Mouse (Mus musculus): ENCODE data around the gene Mag.
"Not testable (repeated sequence)": the region's sequence is repeated elsewhere in the genome, so short reads cannot be mapped to it uniquely, and the experiment has no call there.

The Mag gene

GRCm38 (mm10) chr7:30914732-30915131, at the start of gene Mag:
Gene Mag (minus strand): TSS chr7:30914873.
- no peak for DNase-seq (ENCODE audit: low spot score in 2 of 2)

GRCm38 (mm10) chr7:30964366-30964765, 49.7 kb upstream of the Mag start:
- DNase-seq (ENCODE audit: low spot score in 2 of 2) = no peak

DNA sequence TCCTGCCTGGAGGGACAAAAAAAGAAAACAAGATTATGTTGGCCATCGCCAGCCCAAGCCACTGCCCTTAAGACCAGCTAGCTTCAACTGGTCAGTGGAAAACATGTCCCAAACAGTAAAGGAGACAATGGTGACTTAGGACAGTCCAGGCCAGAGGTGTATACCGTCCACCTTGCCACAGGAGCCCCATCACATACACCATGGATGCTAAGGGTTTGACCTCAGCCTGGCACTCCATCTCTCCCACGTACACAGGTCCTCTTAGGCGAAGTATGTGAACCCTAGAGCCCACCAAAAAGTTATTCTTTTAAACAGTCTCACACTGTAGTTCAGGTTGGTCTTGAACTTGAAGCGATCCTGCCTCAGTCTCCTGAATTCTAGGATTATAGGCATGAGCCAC, 48.2 kb upstream of the Mag start:
- DNase-seq (ENCODE audit: low spot score in 2 of 2) = no peak

DNA sequence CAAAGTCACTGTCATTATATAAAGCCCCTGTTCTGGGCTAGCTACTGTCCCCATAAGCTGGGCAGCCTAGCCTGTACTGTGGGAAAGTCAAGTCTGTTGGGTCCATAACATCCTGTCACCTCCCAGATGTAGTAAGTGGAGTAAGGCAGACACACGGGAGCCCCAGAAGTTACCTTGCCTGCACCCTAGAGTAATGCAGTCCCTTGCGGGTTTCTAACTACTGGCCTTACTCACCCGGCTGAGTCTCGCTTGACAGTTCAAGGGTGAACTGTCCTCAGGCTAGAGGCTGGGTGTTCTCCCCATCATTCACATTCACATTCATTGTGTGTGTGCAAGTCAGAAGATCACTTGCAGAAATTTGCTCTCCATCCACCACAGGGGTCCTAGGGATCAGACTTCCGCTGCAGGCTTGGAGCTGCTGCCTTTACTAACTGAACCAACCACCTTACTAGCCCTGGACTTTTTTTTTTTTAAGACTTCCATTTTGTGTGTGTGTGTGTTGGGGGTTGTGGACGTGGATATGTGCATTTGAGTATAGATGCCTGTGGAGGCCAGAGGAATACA, 45.2 kb upstream of the Mag start:
- DNase-seq (ENCODE audit: low spot score in 2 of 2) = no peak

GRCm38 (mm10) chr7:30958866-30959487, 44.3 kb upstream of the Mag start:
- no peak for DNase-seq (ENCODE audit: low spot score in 2 of 2)

- no peak for DNase-seq (ENCODE audit: low spot score in 2 of 2)
Observed at GRCm38 (mm10) chr7:30958109-30958865, 43.6 kb upstream of the Mag start.

- peak; percentile 82 to 84 for DNase-seq (ENCODE audit: low spot score in 2 of 2)
Observed at GRCm38 (mm10) chr7:30957367-30957783, 42.7 kb upstream of the Mag start.

DNA sequence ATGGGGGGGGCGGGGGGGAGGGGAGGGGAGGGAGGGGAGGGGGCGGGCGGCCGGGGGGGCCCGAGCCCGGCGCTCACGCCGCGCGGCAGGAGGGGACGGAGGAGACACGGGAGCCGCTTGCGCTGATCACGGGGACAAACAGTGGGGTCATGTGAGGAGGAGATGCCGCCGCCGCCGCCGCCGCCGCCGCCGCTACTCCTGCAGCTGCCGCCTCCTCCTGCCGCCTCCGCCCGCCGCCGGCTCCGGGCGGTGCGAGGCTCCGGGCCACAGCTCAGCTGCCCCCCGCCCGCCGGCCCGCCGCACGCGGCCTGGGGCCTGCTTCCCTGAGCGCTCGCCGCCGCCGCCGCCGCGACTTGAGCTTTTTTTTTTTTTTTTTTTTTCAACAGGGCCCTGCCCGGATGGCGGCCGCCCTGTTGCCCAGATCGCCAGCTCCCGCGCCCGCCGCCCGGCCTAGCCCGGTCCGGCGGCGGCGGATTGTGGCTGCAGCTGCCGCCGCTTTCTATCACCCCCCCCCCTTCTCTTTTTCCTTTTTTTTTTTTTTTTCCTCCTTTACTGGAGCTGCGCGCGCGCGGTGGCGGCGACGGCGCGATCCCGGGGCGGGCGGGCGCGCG, 42.2 kb upstream of the Mag start, which contains the start of gene Usf2:
Gene Usf2 (minus strand): TSS at position 48 of the 611 bp plus-strand sequence.
- peak; percentile 78 to 84 for DNase-seq (ENCODE audit: low spot score in 2 of 2)

DNA sequence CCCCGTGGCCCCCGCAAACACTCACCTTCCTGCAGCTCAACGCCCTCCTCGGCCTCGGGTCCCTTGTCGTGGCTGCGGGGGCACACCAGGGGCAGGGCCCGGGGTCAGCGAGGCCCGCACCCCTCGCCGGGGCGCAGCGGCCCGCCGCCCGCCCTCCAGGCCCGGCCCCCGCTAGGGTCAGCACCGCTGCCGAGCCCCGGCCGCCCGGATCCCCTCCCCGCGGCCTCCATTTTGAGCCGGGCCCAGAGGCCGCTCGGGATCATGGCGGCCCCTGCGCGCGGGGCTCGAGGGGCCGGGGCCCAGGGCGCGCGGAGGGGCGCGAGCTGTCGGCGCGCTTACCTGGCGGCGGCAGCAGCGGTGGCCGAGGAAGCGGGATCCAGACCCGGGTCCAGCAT, 41.7 kb upstream of the Mag start:
- peak in 1 of 2 experiments; percentile 50 for DNase-seq (ENCODE audit: low spot score in 2 of 2)

DNA sequence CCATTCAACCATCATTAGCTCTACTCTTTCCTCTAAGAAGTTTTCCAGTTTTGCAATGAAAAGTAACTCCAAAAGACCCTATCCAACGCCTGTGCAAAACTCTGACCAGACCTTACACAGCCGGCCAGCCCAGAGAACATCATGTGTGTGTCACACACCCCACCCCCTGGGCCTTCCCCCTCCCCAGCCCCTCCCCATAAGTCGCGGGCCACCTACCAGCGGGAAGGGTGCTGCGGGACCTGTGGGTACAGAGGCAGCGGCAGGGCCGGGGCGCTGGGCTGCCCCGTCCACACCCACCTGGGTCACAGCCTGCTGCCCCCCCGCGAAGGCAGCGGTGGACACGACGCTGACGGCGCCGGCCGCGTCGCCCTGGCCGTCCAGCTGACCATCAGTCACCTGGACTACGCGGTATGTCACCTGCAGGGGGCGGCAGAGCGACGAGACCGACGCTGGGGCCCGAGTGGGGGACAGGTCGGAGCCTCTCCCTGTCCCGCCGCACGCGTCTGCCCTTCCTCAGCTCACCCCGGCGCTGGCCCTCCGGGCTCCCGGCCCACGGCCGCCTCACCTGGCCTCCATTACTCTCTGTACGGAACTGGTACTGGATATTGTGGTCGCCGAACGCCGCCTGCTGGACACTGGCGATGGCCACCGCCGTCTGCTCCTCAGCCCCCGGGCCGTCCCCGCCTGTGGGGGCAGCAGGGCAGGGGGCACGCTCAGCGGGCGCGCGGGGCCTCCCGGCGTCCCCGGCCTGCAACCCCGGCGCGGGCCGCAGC, 41.1 kb upstream of the Mag start:
- peak; percentile 78 to 82 for DNase-seq (ENCODE audit: low spot score in 2 of 2)

DNA sequence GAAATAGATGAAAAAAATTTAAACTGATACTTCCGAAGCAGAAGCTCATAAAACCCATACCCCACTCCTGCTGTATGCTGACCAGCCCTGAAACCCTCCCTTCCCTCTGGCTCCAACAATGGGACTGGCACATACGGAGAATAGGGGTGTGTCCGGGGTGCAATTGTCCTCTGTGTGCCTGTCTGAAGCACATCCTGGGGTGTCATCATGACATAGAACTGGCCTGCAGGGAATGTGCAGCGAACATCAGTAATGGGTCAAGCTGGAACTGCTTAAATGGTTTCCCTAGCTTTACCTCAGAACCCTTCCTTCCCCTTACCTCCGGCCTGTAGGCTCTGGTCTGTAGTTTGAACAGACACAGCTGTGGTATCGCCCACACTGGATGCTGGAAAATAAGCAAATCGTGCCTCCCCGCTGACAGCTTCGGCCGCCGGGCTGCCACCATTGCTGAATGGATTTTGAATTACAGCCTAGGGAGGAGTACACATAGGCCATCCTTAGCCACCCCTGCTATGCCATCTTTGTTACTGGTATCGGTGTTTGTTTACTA, 40.4 kb upstream of the Mag start:
- DNase-seq (ENCODE audit: low spot score in 2 of 2) = no peak

DNA sequence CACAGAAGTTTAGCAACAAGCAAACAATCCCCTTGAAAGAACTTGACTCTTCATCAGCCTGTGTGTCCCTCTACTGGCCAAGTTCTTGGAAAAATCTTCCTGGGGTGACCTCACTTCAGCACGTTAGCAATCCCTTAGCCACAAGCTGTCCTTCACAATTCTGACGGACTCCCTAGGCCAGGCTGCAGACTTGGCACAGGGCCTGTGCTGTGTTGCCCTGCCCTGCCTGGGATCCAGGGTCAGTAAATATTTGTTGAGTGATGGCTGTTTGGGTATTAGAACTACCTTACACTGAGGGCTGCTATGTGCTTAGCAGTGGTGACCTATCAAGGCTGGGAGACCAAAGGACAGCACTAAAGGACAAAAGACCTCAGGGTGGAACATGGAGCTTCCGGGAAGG, 39.4 kb upstream of the Mag start:
- DNase-seq (ENCODE audit: low spot score in 2 of 2) = no peak

GRCm38 (mm10) chr7:30953459-30953858, 38.8 kb upstream of the Mag start:
- DNase-seq (ENCODE audit: low spot score in 2 of 2) = no peak

- no peak for DNase-seq (ENCODE audit: low spot score in 2 of 2)
Observed at GRCm38 (mm10) chr7:30952441-30953265, 38.0 kb upstream of the Mag start.

GRCm38 (mm10) chr7:30949902-30950301, 35.2 kb upstream of the Mag start:
- not testable (repeated sequence) for DNase-seq (ENCODE audit: low spot score in 2 of 2)

GRCm38 (mm10) chr7:30945876-30946275, 31.2 kb upstream of the Mag start:
- DNase-seq (ENCODE audit: low spot score in 2 of 2) = no peak

DNA sequence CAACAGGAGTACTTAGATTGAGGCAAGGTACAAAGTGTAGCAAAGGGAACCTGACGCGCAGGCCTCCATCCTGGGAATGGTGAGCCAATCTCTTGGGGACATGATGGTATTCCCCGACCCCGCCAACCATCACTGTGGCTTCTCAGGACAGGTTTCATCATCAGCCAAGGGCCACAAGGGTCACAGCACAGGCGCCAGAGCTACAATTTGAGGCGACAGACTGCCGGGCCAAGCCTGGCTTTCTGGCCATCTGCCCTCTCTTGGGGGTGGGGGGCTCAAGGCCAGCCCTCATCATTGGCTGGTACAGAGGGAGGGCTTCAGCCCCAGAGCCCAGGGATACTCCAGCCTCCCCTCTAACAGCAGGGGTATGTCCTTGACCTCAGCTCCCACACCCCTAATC, 30.8 kb upstream of the Mag start:
- DNase-seq (ENCODE audit: low spot score in 2 of 2) = not testable (repeated sequence)

DNA sequence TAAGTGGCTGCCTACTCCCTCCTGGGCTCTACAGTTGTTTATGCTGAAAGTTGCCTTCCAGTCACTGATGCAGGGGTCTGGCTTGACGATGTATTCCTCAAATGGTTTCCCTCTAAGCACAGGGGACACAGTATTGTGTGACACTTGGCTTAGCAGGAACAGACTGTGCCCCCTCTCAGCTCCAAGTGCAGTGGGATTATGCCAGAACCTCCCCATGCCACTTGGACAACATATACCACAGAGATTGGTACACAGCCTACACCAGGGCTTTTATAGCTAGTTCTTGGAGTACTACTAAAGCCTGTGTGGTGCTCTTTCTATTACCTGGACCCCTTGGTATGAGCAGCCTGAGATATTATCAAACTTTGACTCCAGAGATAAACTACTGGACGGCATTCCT, 30.0 kb upstream of the Mag start:
- DNase-seq (ENCODE audit: low spot score in 2 of 2) = not testable (repeated sequence)

GRCm38 (mm10) chr7:30943909-30944635, 29.4 kb upstream of the Mag start, which contains the start of gene Hamp:
Gene Hamp (minus strand): TSS chr7:30944032.
- DNase-seq (ENCODE audit: low spot score in 2 of 2) = no peak

DNA sequence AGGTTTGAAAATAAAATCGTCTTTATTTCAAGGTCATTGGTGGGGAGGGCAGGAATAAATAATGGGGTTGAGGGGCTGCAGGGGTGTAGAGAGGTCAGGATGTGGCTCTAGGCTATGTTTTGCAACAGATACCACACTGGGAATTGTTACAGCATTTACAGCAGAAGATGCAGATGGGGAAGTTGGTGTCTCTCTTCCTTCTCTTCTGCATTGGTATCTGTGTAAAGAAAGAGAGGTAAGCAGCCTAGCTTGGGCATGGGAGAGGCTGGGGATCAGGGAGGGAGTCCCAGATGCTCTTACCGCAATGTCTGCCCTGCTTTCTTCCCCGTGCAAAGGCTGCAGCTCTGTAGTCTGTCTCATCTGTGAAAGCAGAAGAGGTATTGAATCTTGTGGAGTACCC, 27.7 kb upstream of the Mag start:
- not testable (repeated sequence) for DNase-seq (ENCODE audit: low spot score in 2 of 2)
